Mouse (Mus musculus): ENCODE data around the gene Rwdd2b. TPM values are rescaled to one million over a fixed set of nuclear protein-coding genes. Genes with fewer than 3 reads are reported as not detected.

The Rwdd2b gene
- total and polyA plus RNA-seq, 3 experiments: 14.2 to 35.9 (median 35.9) TPM

Other genes starting within 250 kb of the Rwdd2b start
- gene N6amt1, start 86.4 kb downstream of the Rwdd2b start, total RNA-seq (2012; rRNA removed): 10.8 and 11.8 TPM in 2 replicates
- gene N6amt1, start 86.4 kb downstream of the Rwdd2b start, total RNA-seq (2014; rRNA removed): 23.3 and 23.9 TPM in 2 replicates
- 18.1 and 18.2 TPM in 2 replicates for gene N6amt1, start 86.4 kb downstream of the Rwdd2b start, polyA plus RNA-seq (2012; ENCODE audit: insufficient read length, low read depth)
- gene Ltn1, start 8.0 kb downstream of the Rwdd2b start, total RNA-seq (2012; rRNA removed): 21.5 and 22.8 TPM in 2 replicates
- gene Ltn1, start 8.0 kb downstream of the Rwdd2b start, total RNA-seq (2014; rRNA removed): 30.8 and 33.0 TPM in 2 replicates
- 31.8 and 34.6 TPM in 2 replicates for gene Ltn1, start 8.0 kb downstream of the Rwdd2b start, polyA plus RNA-seq (2012; ENCODE audit: insufficient read length, low read depth)
- 85.6 and 92.2 TPM in 2 replicates for gene Usp16, start 14.1 kb upstream of the Rwdd2b start, total RNA-seq (2012; rRNA removed)
- 77.0 and 80.9 TPM in 2 replicates for gene Usp16, start 14.1 kb upstream of the Rwdd2b start, total RNA-seq (2014; rRNA removed)
- gene Usp16, start 14.1 kb upstream of the Rwdd2b start, polyA plus RNA-seq (2012; ENCODE audit: insufficient read length, low read depth): 144 and 149 TPM in 2 replicates
- 350 and 466 TPM in 2 replicates for gene Cct8, start 55.3 kb upstream of the Rwdd2b start, total RNA-seq (2012; rRNA removed)
- 863 and 980 TPM in 2 replicates for gene Cct8, start 55.3 kb upstream of the Rwdd2b start, total RNA-seq (2014; rRNA removed)
- gene Cct8, start 55.3 kb upstream of the Rwdd2b start, polyA plus RNA-seq (2012; ENCODE audit: insufficient read length, low read depth): 1,169 and 1,185 TPM in 2 replicates
- 0.08 TPM in 2 replicates for gene Map3k7cl, start 112.8 kb upstream of the Rwdd2b start, total RNA-seq (2012; rRNA removed)
- not detected in 2 replicates for gene Map3k7cl, start 112.8 kb upstream of the Rwdd2b start, total RNA-seq (2014; rRNA removed)
- gene Map3k7cl, start 112.8 kb upstream of the Rwdd2b start, polyA plus RNA-seq (2012; ENCODE audit: insufficient read length, low read depth): not detected in 2 replicates

Data from CH12.LX (cell line).